Mouse (Mus musculus) fibroblast of lung, adult 2 months (primary cell): ENCODE results near the gene Srp54a.
"Not testable (repeated sequence)": the region's sequence is repeated elsewhere in the genome, so short reads cannot be mapped to it uniquely, and the experiment has no call there.

Experiments used
- DNase-seq: peaks from one replicate; pipeline ENCODE4 v3.0.0-alpha.2; 2011; ENCODE audit warnings: low read depth

Gene Srp54a

DNA sequence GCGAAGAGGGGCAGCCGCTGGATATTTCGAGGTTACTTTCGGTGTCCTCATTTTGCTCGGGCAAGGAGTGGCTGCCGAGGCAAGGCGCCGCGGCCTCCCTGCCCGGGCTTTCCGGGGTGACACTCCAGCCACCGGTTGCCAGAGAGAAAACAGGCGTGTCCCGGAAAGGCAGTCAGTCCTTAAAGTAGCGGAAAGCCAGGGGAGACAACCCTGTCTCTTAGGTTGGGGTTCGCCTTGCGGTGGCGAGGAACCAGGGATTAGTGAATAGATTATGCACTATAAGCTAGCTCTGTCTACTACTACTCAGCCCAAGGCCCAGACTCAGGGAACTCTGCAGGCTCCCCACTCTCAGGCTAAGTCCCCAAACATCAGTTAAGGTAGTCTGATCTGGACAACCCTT lies 44.7 kb downstream of the Srp54a start:
- not testable (repeated sequence) for DNase-seq

- not testable (repeated sequence) for DNase-seq
These were observed 55.5 kb downstream of the Srp54a start for GRCm38 (mm10) chr12:55135540-55135939.

- not testable (repeated sequence) for DNase-seq
These were observed 57.8 kb downstream of the Srp54a start for GRCm38 (mm10) chr12:55137859-55138258.

DNA sequence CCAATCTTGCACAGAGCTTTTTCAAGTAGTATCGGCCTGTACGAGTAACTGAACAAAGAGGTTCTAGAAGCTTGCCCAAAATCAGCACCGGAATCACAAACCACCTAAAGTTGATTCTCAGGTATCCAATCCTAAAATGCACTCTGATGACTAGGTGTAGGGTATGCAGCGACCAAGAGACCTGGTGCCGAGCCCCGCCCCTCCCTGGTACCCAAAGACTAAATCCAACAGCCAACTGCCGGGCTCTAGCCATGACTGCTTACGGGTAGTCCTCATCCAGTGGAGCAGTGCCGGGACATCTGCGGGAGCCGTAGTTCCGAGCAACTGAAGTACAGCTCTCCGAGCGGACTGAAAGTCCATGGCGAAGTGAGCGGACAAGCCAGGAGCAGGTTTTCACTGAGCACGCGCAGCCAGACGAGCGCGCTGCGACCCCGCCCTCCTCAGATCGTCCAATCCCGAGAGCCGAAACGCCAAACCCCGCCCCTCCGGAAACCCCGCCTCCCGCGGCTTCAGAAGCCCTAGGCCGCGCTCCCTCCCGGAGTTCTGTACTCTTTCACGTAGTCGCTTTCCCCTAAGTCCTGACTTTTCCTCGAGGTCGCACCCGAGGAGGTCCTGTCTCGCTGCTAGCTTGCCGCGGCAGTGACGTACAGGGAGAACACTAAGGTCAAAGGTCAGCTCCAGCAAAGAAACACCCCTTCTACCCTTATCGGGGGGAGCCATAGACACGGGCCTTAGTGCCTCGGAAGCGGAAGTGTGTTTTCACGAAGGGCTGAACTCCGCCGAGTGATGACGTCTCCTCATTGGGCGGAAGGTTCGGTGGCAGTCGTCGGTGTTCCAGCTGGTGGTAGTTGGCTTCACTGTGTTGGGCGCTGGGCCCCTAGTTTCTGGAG lies 74.7 kb downstream of the Srp54a start, which contains the start of gene Srp54b:
Srp54b (plus strand) TSS at position 546 of the 890 bp plus-strand sequence.
- not testable (repeated sequence) for DNase-seq

GRCm38 (mm10) chr12:55155449-55155783 lies 75.4 kb downstream of the Srp54a start:
- DNase-seq = not testable (repeated sequence)
